Mouse (Mus musculus) MEL (cell line): ENCODE results near the gene Gm20388.

ENCODE experiments used
- JUND ChIP-seq: IDR thresholded peaks from 2 replicates; pipeline ENCODE4 v1.6.1; 2011; ENCODE audit warnings: low read depth, mild to moderate bottlenecking, improper control_type of control experiment, low read length
- POLR2A ChIP-seq, 2 experiments: IDR thresholded peaks; 2 replicates each; pipeline ENCODE4 v1.6.1; 2011 to 2012; ENCODE audit warnings: low read length in 2 of 2, mild to moderate bottlenecking in 2 of 2, control low read depth in 1 of 2, improper control_type of control experiment in 1 of 2, low read depth in 1 of 2, moderate library complexity in 1 of 2; ENCODE audit not compliant: control insufficient read depth in 1 of 2, insufficient read depth in 1 of 2, poor library complexity in 1 of 2
- RCOR1 ChIP-seq: IDR thresholded peaks from 2 replicates; pipeline ENCODE4 v1.6.1; 2012; ENCODE audit warnings: low read depth, mild to moderate bottlenecking, inconsistent platforms, low read length, improper control_type of control experiment
- ZKSCAN1 ChIP-seq: IDR thresholded peaks from 2 replicates; pipeline ENCODE4 v1.6.1; 2012; ENCODE audit warnings: low read depth, mild to moderate bottlenecking, inconsistent platforms, low read length, improper control_type of control experiment, moderate library complexity
- ZNF384 ChIP-seq: IDR thresholded peaks from 2 replicates; pipeline ENCODE4 v1.6.1; 2012; ENCODE audit warnings: low read depth, mild to moderate bottlenecking, inconsistent platforms, low read length, improper control_type of control experiment

- TF ChIP-seq ZNF384, result no peak
- TF ChIP-seq ZKSCAN1, result no peak
- TF ChIP-seq JUND, result no peak
- TF ChIP-seq POLR2A (IDR thresholded peaks at IDR 0.05; ENCODE audit: control insufficient read depth in 1 of 2, insufficient read depth in 1 of 2, low read depth in 1 of 2, low read length in 2 of 2, poor library complexity in 1 of 2), result no peak
- TF ChIP-seq RCOR1, result no peak
Observed at GRCm38 (mm10) chr8:122500856-122501255, 2590.2 kb downstream of the Gm20388 start.
